Mouse (Mus musculus): ENCODE data around the gene Tmub2.
"Not testable (repeated sequence)": the region's sequence is repeated elsewhere in the genome, so short reads cannot be mapped to it uniquely, and the experiment has no call there.

Gene Tmub2

DNA sequence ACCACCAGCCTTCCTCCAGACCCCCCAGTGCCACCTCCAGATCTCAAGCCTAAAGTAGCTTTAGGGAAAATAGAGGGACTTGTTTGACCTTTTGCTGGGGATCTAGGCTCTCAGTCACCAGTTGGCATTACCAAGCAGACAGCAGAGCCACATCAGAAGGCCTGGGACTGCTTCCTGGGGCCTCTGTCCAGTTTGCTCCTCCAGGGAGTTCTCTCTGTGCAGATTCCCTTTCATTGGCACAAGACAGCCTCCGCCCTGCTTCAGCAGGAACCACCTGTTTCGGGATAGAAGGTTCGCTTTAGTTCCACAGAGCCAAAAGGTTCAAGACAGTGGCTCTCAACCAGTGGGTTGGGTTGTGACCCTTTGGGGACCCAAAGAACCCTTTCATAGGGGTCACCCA, 5.1 kb upstream of the Tmub2 start:
- DNase-seq (ENCODE audit: low read depth, low spot score) = peak; percentile 85

DNA sequence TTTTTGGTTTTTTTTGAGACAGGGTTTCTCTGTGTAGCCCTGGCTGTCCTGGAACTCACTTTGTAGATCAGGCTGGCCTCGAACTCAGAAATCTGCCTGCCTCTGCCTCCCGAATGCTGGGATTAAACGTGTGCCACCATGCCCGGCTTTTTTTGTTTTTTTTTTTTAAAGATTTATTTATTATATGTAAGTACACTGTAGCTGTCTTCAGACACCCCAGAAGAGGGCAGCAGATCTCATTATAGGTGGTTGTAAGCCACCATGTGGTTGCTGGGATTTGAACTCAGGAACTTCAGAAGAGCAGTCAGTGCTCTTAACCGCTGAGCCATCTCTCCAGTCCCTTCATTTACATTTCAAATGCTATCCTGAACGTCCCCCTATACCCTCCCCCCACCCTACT, 4.5 kb upstream of the Tmub2 start:
- not testable (repeated sequence) for DNase-seq (ENCODE audit: low read depth, low spot score)

DNA sequence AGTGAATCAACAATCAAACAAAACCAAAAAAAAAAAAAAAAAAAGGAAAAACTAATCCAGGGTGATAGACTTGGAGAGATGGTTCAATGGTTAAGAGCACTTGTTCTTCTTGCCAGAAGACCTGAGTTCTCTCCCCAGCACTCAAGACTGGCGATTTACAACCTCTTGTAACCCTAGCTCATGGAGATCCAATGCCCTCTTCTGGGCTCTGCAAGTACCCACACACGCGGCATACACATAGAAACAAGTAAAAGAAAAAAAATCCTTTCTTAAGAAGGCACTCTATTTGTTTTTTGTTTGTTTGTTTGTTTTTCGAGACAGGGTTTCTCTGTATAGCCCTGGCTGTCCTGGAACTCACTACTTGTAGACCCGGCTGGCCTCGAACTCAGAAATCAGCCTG, 809 bp upstream of the Tmub2 start:
- DNase-seq (ENCODE audit: low read depth, low spot score) = no peak

GRCm38 (mm10) chr11:102285095-102285834, 534 bp downstream of the Tmub2 start:
- no peak for DNase-seq (ENCODE audit: low read depth, low spot score)

- DNase-seq (ENCODE audit: low read depth, low spot score) = no peak
Measured at GRCm38 (mm10) chr11:102287485-102287884, 2.8 kb downstream of the Tmub2 start.

DNA sequence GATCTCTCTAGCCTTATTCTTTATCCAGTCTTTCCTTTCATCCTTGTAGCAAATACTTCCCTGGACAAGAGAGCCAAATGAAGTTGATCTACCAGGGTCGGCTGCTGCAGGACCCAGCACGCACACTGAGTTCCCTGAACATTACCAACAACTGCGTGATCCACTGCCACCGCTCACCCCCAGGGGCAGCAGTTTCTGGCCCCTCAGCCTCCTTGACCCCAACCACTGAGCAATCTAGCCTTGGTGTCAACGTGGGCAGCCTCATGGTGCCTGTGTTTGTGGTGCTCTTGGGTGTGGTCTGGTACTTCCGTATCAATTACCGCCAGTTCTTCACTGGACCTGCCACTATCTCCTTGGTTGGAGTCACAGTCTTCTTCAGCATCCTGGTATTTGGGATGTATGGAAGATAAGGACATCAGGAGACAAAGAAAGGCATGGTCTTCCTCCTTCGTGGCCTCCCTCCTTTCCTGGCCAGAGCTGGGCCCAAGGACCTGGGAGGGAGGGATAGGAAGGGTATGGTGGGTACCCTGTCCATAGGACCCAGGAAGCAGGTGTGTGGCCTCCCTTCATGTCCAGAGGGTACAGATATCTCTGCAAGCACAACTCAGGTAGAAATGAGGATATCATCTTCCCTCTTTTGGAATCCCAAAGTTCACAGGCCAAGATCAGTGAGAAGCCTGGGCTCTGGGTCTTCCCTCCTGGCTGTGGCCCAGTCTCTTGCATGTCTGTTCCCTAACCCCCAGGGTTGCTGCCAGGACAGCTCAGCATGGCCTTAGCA, 3.5 kb downstream of the Tmub2 start:
- no peak for DNase-seq (ENCODE audit: low read depth, low spot score)

GRCm38 (mm10) chr11:102288913-102289312, 4.2 kb downstream of the Tmub2 start:
- DNase-seq (ENCODE audit: low read depth, low spot score) = no peak

GRCm38 (mm10) chr11:102289511-102290100, 4.9 kb downstream of the Tmub2 start:
- DNase-seq (ENCODE audit: low read depth, low spot score) = no peak

DNA sequence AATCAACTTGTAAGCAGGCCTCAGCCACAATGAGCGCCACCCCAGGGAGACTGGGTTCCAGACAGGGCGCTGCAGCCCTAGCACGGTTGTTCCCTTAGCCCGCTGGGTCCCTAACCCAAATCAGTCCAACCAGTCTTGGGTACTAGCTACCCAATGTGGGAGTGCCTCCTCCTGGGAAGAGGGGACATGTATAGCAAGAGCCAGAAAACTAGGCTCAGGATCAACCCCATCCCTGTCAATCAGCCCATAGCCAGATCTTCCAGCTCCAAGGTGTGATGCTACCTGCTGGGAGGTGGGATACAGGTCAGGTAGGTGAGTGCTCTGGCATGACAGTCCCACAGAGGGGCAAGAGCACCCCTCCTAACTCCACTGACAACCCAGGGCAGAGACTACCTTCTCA, 5.4 kb downstream of the Tmub2 start:
- DNase-seq (ENCODE audit: low read depth, low spot score) = no peak

GRCm38 (mm10) chr11:102291051-102291535, 6.4 kb downstream of the Tmub2 start:
- no peak for DNase-seq (ENCODE audit: low read depth, low spot score)

DNA sequence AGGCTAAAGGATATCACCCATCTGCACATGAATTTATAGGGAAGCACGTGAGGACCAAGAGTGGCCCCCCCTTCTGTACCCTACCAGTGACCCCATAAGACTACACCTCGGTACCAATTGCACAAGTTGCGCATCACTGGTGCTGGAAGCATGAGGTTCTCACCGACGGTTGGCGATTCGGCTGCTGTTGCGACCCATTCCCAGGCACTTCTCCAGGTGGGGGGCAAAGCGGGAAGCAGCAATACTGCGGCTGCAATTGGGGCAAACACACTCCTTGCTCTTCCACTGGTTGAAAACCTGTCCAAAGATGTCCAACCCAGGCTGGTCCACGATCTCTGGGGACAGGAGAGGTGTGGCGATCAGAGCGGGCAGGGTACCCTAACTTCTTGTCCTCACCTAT, 9.2 kb downstream of the Tmub2 start:
- no peak for DNase-seq (ENCODE audit: low read depth, low spot score)

- DNase-seq (ENCODE audit: low read depth, low spot score) = no peak
Measured at GRCm38 (mm10) chr11:102294416-102294815, 9.7 kb downstream of the Tmub2 start.

- DNase-seq (ENCODE audit: low read depth, low spot score) = no peak
Measured at GRCm38 (mm10) chr11:102294887-102295597, 10.3 kb downstream of the Tmub2 start.

GRCm38 (mm10) chr11:102295598-102296471, 11.1 kb downstream of the Tmub2 start:
- no peak for DNase-seq (ENCODE audit: low read depth, low spot score)

- DNase-seq (ENCODE audit: low read depth, low spot score) = peak; percentile 97
Measured at GRCm38 (mm10) chr11:102296491-102297472, 12.1 kb downstream of the Tmub2 start, which contains the start of gene Atxn7l3. Gene Atxn7l3, minus strand, starts transcription at chr11:102296631.

DNA sequence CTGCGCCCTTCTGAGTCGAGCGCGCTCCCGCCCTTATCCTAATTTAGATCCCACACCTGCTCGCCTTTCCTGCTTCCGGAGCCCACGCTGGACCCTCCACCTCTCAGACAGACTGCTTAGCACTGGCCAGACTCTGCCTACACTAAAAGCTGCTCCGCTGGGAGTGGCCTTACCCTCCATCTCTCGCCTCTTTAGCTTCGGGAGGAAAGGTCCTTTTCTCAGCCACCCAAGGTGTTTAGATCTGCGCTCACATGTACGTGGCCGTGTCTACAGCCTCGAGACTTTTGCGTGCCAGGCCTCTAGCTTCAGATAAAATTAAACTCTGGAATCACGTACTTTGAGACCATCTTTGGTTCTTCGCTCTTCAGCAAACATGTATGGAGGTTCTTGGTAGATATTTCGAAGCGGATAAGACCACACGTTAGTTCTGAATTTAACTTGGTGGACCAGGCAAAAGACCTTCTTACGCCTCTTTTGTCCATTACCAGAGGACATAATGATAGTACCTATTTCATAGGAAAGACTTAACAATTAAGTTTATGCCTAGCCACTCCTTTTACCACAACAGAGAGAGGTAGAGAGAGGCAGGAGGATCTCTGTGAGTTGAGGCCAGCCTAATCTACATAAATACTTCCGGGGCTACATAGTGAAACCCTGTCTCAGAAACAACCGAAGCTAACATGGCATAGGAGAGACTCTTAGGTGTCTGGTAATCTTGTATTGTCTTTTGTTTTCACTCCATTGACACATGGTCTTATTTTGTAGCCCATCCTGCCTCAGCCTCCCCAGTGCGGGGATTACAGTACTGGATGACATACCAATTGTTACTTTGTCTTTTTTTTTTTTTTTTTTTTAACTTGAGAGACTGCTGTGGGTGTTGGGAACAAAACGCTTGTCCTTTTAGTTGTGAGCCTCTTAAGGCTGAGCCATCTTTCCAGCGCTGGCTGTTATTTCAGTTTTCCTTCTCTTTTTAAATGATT, 13.1 kb downstream of the Tmub2 start:
- DNase-seq (ENCODE audit: low read depth, low spot score) = no peak

DNA sequence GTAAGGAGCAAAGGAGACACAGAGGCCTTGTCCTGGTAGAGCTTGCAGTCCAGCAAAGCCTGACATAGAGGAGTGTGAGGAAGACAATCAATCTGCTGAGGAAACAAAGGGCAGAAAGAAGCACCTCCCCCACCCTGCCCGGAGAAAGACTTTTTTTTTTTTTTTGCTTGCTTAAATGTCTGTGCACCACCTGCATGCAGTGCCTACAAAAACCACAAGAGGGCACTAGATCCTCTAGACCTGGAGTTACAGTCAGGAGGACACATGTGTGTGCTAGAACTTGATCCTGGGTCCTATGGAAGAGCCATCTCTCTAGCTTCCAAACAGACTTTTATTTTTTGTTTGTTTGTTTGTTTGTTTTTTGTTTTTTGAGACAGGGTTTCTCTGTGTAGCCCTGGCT, 15.1 kb downstream of the Tmub2 start:
- DNase-seq (ENCODE audit: low read depth, low spot score) = no peak

GRCm38 (mm10) chr11:102304141-102304540, 19.4 kb downstream of the Tmub2 start:
- DNase-seq (ENCODE audit: low read depth, low spot score) = no peak

All from skeletal muscle tissue, adult 2 months (tissue).